Mouse (Mus musculus) monocyte, adult 5-6 weeks (primary cell): ENCODE results near the gene Dnajb14. TPM values are rescaled to one million over a fixed set of nuclear protein-coding genes. Genes with fewer than 3 reads are reported as not detected.

Experiments used
- ATAC-seq: fragments of 153-309, 156-312 bp; replicated peaks from 2 replicates; pipeline ENCODE4 v1.8.0; 2017; ENCODE audit warnings: mild to moderate bottlenecking; ENCODE audit not compliant: low TSS enrichment, insufficient number of reproducible peaks, severe bottlenecking, poor library complexity, low FRiP score
- total RNA-seq: library from RNA; stranded (forward); fragments of 200-1000, 200-491, 200-594 nt; gene quantifications from 3 replicates; pipeline ENCODE4 v1.2.3, GENCODE M21; 2017

The Dnajb14 gene
- total RNA-seq, 1 experiment from 2014 or later: 15.1 TPM

DNA sequence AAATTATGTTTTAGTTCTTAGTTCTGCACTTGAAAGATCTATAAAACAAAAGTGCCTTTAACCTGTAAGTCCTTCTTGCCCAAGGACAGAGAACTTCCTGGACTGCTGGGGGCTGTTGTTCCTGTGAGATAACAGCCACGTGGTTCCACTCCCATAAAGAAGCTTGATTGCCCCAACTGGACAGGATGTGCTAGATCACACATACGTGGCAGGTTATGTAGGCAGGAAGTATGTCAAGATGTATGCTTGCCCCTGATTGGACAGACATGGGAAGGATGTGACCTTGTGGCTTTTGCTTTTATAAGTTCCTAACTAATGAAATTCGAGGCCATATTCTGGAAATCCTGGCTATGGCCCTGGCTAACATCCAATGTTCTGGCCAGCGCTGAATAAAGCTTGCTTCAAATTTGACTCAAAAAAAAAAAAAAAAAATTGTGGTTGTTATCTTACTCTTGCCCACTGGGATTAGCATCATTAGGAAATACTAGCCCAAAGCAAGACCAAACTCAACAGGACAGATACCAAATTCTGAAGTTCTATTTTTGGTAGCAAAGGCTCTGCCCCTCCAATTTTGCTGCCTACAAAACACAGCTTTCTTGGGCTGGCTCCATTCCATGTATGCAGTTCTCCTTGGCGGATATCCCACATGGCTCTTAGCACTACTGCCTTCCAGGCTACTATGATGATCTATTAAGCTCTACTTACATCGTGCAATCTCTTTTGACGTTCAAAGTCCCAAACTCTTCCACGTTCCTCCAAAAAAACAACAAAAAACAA lies 6.9 kb upstream of the Dnajb14 start:
- no peak for ATAC-seq

DNA sequence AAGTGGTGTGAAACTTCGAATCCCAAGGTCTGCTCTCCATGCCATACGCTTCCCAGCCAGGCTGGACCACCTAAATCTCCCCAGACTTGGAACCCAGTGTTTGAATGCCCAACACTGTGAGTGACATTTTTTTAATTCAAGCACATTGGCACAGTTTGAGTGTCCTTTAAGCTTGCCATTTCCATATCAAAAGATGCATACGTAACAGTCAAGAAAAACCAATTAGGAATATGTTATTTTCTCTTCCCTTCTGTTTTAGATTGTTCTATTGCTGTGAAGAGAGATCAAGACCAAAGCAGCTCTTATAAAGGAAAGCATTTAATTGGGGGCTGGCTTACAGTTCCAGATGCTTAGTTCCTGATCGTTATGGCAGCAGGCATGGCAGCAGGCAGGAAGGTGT lies 6.0 kb upstream of the Dnajb14 start:
- no peak for ATAC-seq

DNA sequence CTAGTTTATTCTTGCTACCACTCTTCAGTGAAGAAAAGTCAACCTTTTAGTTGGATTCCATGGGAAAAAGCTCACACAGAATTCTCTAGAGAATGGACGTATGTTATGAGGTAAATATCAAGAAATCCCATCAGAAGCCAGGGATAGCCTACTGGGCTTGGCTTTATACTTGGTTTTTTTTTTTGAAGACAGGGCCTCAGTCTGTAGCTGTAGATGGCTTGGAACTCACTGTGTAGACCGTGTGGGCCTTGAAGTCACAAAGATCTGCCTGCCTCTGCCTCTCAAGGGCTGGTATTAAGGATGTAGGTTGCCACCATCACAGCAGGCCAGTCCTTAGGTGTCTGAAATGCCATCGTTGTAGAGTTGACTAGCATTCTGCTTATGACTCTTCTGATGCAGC lies 4.9 kb upstream of the Dnajb14 start:
- ATAC-seq: no peak

DNA sequence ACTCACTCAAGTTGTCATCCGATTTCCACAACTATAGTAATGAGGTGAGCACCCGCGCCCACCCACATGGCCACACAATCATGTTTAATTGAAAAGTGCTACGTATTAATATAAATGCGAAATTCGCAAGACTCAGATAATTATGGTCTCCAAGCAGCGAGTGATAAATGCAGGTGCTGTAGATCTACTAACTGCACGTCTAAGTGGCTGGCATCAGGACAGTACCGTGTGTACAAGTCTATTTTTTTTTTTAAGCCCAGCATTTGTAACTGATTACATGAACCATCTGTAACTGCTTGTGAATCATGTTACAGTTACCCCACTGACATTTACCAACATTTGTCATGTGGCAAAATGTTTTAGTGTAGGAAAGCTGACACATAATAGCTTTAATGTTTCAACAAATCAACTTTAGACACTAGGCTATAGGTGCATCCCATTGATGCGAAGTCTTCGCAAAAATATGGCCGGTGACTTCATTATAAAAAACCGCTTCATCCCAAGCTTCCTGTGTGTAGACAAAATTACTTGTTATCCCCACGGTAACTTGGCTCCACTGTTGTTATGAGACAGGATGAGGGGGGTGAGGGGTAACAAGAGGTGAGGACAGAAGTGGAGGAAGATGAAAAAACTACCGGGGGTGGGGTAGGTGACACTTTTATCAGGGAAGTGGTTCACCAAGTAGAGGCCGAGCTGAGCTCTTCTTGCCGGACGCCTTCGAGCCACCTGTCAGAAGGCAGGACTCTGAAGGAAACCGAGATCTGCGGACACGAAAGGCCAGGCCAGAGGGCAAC lies 3.9 kb upstream of the Dnajb14 start:
- ATAC-seq: peak; percentile 33; the same call in 1 of the 2 replicates

DNA sequence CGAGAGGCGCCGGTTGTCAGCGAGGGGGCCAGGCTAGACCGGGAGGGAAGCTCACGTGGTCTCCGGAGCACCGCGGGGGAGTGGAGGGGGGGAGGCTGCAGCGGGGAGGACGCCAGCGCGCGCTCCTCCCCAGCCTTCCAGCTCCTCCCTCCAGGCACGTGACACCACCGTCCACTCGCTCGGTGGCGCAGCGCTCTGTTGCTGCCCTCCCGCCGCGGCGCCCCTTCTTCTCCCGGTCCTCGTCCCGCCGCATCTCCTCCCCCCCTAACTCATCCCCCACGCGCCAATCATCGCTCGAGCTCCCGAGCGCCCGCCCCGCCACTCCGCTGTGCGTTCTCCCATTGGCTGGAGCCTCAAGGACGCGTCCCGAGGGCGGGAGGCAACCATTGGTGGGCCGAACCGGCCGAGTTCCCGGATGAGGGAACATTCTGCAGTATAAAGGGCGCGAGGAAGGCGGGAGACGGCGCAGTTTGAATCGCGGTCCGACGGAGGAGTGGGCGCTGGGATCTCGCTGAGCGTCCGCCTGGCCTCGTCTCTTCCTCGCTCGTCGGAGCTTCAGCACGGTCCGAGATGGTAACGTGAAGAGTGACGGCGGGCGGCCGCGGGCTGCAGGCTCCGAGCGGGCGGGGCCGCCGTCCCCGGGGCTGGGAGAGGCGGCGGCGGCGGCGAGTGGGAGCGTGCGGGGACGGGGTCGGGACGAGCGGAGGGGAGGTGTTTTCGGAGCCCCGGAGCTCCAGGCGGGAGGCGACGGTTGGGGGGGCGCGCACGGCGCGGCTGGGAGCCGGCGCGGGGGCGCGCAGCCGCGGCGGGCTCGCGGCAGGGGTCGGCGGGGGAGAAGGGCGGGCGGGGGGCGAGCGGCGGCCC lies 3.1 kb upstream of the Dnajb14 start, which contains the start of gene H2afz:
Gene H2afz (plus strand): TSS at position 364 of the 864 bp plus-strand sequence.
- peak; percentile 86 for ATAC-seq

DNA sequence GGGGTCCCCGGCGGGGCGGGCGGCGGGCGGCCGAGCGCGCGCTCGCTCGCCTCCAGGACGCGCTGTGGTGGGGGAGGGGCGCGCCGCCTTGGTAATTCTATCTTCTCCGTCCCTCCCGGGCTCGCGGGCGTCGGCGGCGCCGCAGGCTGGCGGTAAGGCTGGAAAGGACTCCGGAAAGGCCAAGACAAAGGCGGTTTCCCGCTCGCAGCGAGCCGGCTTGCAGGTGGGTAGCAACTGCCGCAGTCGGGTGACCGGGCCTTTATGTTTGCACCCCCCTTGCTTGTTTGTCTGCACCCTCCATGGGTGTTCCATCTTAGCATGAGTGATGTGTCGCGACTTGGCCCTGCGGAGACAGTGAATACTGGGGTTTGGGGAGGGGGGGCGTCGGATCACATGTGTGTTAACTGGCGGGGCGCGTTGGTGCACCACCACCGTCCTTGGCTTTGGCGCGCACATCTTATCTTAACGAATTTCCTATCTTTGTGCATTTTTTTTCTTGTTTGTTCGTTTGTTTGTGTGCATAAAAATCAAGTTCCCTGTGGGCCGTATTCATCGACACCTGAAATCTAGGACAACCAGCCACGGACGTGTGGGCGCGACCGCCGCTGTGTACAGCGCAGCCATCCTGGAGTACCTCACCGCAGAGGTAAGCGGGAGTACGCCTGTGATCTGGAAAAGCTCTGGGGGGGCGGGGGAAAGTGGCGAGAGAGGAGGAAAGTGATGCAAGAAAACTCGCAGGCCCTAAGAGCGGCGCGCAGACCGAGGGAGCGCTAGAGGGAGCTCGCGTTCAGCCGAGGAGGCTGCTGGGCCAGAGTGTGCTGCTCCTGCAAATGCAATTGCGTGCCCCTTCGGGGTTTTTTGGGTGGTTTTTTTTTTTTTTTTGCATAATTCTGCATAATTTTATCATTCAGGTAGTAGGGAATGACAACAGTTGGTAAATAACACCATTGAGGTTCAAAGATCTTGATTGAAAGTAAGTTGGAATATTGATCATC lies 2.2 kb upstream of the Dnajb14 start:
- ATAC-seq: peak; percentile 36

DNA sequence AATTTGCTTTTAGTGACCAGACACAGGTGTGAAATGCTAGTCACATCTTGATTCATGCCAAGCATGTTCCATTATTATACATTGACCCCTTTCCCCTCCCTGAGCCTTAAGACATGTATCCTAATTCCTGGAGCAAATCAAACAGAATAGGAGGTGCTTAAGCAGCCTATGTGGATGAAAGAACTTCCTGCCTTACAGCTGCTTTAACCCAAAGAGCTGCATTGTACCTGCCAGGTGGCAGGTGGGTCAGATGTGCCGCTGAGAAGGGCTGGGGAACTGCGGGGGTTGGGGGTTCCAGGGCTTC lies 390 bp upstream of the Dnajb14 start:
- no peak for ATAC-seq

DNA sequence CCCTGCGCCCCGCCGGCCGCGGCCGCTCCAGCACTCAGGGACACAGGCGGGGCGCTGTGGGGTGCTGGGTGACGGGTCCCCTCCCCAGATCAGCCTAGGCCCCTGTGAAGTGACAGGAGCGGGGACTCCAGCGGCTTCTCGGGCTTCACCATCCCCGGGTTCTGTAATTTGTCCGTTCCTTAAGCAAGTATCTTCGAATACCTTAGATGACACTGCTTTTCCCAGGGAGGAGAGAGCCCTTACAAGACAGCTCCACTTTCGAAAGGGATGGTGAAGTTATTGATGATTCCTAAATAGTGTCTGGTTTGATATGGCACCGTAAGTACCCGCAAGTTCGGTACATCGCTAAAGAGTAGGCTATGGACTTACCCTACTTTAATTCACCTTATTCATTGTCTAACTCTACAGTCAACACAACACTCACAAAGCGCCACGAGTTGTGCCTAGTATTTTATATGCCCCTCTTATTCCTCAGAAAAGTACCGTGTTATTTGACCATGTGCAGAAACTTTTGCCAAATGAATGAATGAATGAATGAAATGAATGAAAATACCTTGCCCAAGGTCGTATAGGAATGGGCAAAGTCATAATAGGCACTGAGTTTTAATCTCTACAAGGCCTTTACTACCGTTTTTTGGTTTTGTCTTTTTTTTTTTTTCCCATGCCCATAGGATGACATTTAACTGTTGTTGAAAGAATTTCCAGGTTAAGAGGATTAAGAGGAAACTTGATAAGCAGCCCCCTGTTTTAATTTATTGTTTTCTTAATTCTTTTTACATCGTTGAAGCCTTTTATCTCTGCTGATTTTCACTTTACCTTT lies 829 bp downstream of the Dnajb14 start:
- no peak for ATAC-seq

DNA sequence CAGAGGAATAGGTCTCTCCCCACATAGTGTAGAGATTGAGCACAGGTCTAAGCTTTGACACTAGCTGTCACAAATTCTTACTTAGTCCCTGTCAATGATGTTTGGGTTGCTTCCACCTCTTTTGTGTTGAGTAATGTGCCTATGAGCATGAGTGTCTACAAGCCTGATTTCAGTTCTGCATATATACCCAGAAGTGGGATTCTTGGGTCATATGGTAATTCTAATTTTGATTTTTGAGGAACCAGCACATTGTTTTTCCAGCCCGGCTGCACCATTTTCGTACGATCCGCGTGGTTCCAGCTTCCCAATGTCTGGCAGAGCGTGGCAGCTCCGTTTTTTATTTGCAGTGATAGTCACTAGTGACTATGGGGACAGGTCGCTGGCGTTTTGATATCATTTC lies 1.9 kb downstream of the Dnajb14 start:
- peak; percentile 65 for ATAC-seq

DNA sequence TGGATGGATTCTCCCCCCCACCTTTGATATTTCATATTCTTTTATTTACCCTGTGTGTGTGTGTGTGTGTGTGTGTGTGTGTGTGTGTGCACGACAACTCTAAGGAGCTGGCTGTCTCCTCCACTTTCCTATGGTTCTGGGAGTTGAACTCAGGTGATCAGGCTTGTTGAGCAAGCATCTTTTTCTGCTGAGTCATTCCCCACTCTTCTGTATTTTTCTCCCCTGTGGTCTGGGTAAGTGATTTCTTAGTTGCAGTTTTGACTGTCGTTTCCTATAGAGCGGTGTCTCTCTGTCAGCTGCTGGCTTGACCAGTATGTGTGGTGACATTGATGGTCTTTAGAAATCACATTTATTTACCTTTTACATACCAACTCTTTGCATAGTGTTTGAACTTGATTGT lies 11.8 kb downstream of the Dnajb14 start:
- no peak for ATAC-seq

DNA sequence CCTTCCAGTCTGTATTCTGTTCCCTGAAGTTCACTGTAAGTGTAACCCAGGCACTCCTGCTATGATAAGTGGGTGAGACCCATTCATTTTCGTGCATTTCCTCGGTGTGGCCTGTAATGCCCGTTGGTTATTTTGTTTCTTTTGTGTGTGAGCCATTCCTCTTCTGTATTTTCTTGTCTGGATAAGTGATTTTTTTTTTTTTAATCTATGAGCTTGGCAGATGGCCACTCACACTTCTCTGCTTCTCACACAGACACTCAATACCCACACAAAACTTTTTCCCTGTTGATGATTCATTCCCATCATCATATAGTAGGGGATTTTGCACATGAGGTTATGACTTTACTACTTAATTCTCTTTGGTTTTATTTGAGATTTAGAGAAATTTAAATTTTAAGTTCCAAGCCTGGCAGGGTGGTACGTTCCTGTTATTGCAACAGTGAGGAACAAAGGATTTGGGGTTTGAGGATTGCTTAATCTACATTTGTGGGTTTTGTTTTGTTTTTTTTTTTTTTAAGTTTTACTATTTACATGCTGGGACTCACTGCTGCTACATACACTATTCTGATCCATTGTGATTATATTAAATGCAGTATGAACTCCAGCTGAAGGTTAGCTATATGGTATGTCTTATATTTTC lies 12.8 kb downstream of the Dnajb14 start:
- no peak for ATAC-seq

DNA sequence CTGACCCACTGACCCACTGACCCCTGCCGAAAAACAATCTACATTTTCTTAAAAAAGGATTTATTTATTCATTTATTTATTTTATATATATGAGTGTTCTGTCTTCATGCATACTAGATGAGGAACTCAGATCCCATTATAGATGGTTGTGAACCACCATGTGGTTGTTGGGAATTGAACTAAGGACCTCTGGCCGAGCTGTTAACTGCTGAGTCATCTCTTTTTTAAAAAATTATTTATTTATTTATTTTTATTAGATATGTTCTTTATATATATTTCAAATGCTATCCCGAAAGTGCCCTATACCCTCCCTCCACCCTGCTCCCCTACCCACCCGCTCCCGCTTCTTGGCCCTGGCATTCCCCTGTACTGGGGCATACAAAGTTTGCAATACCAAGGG lies 13.6 kb downstream of the Dnajb14 start:
- no peak for ATAC-seq

DNA sequence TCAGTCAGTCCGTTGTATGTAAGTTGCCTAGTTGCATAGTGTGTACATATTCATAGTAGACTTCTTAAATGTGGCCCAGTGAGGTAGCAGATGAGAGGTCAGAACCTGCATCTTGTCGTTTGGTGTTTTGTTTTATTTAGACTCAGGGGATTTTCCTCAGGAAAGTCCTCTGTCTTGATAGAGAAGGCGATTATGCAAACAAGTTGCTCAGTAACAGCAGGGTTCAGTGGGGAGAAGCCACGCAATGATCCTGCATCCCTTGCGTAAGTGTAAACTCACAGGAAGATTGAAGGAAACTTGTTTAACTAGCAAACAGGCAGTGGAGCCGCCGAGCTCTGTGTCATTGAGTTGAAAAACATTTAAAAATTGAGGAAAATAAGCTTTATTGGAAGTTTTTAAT lies 20.5 kb downstream of the Dnajb14 start:
- no peak for ATAC-seq

DNA sequence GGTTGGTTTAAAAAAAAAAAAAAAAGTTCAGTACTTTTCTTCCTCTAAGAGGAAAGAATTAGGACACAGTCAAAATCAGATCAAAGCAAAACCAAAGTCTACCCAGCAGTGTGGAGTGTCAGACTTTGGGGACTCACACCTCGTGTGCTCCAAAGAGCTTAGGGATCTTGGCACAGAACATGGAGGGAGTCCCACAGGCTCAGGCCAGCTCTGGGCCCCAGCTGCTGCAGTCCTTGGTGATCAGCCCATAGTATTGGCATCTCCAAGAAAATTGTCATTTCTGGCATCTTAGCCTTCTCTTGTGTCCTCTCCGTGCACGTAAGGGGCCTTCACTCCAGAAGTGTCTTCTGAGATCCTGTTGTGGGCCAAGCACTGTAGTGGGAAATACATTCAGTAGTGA lies 23.6 kb downstream of the Dnajb14 start:
- ATAC-seq: no peak

DNA sequence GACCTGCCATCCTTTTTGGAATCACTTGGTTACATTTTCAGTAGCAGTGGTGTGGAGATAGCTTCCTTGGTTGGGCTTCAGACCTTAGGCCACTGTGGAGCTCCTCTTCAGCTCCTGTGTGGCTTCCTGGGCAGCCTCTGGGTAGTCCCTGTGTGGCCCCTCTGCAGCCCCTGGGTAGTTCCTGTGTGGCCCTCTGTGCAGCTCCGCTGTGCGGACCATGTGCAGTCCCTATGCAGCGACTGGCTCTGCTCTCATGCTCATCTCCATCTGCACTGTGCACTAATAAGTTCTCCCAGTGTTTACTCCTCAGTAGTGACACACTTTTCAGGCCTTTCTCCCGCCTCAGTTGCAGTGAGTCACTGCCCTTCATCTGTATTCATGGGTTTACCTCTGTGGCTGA lies 24.6 kb downstream of the Dnajb14 start:
- ATAC-seq: no peak

DNA sequence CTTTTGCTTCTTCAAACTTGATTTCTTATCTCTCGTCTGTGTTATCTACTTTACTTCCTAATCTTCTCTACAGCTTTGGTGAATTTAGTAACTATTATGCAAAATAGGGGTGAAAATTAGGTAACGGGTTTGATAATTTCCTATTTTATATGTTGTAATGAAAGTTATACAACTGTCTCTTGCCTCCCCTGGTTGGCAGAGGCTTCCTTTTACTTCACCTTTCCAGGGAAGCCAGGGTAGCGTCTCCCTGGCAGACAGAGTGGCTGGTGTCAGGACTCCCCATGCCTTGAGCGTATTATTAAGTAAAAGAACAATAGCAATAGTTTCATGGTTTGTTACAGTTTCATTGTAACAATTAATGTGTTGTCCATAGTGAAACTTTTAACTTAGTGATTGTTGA lies 26.3 kb downstream of the Dnajb14 start:
- ATAC-seq: no peak

DNA sequence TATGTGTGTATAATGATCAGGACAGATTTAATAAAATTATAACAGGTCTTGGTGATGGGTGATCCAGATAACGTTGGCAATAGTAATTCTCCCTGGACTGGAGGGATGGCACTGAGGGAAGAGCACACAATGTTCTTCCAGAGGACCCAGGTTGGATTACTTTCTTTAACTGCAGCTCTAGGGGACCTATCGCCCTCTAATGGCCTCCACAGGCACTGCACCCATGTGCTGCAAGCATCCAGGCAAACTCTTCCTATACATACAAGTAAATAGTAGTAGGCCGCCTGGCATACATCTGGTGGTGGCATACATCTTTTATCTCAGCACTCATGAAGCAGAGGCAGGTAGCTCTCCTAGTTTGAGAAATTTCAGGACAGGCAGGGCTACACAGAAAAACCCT lies 27.7 kb downstream of the Dnajb14 start:
- ATAC-seq: peak; percentile 47; the same call in 1 of the 2 replicates
